Mouse (Mus musculus) heart, adult 18-20 months (tissue): ENCODE data around the gene Ugt1a8. TPM values are rescaled to one million over a fixed set of nuclear protein-coding genes. Genes with fewer than 3 reads are reported as not detected.
A peak's percentile ranks its signal among the peaks of the same experiment; 100 is the strongest.

Experiments used
- DNase-seq, 2 experiments: peaks; one replicate each; pipeline ENCODE4 v3.0.0; 2021 to 2022; ENCODE audit warnings: mixed read lengths in 1 of 2
- total RNA-seq, 2 experiments: library from RNA; stranded (reverse); gene quantifications; 2 replicates each; pipeline ENCODE4 v1.2.3; 2021

Ugt1a8 gene
- total RNA-seq, 2 experiments from 2014 or later: not detected

DNA sequence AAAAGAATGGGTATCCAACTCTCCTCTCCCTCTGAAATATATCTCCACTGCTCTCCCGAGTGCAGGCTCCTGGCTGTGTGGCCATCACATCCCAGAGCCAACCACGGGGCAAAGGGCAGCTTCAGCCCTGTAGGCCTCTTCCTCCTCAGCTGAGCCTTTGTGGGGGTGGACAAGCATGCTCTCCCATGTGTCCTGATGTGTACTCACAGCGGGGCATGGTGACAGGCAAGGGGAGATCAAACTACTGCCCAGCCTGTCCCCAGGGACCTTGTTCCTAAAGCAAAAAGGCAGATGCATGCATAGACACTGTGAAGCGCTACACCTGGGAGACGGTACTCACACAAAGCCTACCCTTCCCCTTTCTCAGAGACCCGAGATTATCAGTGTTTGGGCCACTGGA, 172.5 kb downstream of the Ugt1a8 start:
- peak in 1 of 2 experiments; percentile 58 for DNase-seq

DNA sequence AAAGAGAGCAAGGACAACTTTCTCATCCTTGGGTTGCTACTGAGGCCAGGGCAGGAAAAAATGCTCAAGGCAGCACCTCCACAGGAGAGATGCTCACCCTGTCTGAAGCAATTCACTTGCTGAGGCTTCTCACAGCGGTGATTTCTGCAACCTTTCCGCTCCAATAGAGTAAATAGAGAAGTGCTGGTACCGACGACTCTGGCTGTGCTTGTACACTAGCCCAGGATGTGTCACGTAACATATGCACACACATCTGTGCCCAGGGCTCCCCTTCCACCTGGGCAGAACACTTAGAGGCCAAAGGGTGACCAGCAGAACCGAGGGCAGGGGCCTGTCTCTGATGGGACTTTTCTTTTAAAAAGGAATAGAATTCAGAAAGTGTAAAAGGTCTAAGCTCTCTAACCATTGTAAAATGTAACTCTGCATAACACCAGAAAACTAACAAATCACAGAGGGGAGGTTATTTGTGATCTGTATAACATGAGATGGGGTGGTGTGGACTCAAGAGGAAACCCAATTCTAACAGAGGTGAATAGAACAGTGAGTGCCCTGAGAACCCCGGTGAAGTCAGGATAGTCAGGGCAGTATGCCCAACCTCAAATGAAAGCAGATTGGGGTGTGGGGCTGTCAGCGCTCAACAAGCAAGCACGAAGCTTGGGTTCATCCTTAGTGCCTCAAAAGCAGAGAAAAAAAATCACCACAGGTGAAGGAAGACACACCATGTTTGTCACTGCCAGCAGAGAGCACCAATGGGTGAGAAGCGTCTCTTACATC, 173.2 kb downstream of the Ugt1a8 start:
- no peak for DNase-seq

DNA sequence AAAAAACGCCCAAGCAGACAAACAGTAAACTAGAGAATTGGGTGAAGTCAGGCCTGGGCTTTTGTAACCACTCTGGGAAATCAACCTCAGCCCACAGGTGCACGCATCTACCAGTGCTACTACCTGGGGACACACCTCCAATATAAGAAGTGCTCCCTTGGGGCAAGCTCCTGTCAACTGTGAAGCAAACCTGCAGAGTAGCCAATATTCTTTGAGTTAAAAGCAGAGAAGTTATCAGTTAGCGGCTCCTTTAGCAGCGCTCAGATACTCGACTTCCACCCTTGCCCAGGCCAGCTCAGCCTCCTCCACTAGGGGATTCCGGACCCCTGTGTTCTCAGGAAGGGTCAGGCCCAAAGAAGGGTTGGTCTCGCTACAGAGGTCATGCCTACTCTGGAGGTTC, 174.1 kb downstream of the Ugt1a8 start:
- no peak for DNase-seq

DNA sequence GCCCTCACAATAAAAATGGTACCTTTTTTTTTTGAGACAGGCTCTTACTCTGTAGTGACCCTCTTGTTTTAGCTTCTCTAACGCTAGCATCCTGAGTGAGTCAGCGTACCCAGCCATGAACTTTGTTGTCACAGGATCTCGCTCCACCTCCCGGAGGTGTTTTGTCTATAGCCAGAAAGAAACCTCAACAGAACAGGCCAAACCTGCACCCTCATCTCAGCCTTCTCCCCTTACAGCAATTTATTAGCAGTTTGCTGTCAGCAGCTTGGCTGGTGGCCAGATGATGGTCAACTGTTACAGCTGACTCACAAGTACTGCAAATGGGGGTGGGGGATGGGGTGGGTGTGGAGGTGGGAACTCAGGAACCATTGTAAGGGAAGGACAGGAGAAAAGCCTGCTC, 174.6 kb downstream of the Ugt1a8 start:
- no peak for DNase-seq

DNA sequence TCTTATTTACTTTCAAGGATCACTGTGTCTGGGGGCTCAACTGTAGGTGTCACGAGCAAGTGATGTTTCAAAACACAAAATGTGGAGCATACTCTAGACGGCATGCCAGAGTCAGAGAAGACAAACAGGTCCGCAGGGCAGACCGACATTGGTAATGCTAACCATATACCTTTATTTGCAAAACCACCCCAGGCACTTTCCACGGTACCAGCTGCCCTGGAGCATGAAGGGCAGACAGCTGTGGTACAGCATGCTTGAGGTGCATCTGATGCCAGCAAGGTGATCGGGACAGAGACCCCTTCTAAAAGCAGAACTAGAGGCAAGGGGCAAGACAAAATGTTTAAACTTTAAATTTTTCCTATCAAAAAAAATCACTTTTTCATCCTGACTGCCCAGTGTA, 175.3 kb downstream of the Ugt1a8 start:
- DNase-seq: no peak

DNA sequence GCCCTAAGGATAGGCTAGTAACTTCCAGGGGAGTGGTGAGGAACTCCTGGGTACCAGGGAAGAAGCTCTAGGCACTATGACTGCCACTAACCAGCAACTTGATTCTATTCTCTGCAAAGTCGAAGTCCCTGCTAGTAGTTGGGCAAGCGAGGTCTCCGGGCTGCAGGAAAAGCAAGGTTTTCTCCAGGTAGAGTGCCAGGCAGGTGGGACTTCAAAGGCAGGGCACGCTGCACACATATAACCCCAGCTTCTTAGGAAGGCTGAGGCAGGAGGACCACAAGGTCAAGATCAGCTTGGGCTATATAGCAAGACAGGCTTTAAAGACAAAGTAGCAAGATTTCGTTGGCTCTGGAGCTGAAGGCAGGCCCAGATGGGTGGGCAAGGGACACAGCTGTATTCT, 176.2 kb downstream of the Ugt1a8 start:
- DNase-seq: no peak

DNA sequence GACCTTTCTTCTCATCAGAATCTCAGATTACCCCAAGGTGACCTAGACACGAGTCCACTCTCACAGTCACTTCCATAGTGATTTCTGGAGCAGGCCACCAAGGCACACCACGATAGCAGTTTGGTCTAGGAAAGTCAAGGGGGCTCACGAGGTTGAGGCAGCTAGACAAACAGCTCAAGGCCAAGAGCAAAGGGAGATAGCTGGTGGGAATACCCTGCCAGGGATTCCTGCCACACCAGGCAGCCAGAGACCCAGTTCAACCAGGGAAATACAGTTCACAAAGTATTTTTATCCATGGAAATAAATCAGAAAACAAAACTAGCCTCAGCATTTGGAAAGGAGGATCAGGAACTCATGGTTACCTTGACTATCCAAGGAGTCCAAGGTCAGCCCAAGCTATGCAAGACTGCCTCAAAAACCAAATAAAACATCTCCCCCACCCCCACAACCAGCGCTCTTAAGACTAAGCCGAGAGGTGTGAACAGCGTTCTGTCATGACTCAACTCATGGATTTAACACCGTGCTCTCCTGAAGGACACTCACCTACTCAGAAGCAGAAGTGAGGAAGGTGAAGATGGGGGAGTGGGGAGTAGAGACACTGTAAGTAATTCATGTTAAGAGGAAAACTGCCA, 176.7 kb downstream of the Ugt1a8 start:
- DNase-seq: no peak

DNA sequence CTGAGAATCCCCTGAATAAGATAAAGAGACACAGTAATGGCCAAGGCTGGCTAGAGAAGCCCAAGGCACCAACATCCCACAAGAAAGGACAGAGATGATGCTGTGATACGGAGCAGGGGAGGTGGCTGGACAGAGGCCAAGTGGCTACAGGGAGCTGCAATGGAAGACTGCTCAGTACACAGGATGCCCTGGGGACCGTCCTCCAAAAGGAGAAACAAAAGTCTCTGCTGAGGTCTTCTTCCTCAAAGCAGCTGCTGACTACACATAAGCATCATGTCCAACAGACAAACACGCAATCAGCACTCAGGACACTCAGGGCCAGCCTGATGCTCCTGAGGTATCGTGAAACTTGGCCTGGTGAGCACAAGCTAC, 177.2 kb downstream of the Ugt1a8 start:
- DNase-seq: no peak

DNA sequence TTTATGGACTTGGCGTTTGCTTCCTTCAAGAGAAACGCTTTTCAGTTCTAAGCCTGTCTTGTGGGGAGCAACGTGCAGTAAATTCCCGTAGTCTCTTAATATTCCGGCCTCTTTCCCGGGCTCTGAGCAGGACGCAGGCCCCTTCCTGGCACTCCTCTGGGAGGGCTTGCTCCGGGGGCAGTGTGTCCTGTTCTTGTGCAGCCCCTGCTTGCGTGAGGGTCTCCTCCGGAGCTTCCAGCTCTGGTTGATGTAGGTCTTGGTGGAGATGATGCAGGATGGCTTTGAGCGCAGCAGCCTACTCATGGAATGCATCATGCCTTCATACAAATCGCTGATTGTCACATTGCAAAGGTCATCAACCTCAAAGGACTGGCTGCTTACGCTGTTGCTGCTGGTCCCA, 178.5 kb downstream of the Ugt1a8 start:
- DNase-seq: no peak

DNA sequence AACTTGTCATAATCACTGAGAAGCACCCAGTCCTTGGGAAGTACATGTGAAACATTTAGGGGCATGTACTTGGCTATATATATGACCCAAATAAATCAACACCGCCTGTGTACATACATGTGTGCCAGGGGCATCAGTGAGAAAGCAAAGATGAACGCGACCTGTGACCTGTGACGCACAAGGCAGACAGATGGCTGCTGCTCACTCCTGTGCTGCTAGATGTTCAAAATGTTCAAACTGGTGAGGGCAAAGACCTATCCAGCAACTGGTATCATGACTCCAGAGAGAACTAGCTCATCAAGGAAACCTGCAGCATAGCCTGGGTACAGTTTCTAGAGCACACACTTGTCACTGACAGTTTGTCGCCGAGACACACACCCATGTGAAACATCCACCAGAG, 179.9 kb downstream of the Ugt1a8 start:
- DNase-seq: no peak

DNA sequence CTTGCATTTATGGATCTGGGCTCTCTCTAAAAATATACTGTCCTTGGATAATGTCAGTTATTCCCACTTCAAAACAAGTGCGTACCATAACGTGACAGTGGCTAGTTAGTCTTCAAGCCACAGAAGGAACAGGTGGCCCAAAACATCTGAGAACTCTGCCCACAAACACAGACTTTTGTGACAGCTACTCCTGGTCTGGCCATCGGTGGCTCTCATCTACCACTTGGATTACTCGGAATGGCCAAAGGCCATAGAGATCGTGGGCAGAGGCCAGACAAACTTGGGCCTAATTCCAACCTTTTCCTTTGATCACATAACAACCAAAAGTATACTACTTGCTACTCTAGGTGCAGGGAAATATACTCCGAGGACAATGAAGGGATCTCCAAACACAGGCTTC, 180.5 kb downstream of the Ugt1a8 start:
- no peak for DNase-seq

Other genes with a start within 250 kb of the Ugt1a8 start
- 10 to 100 TPM; 35.1 to 46.8 TPM for gene Dgkd, start 234.5 kb upstream of the Ugt1a8 start, total RNA-seq
- 10 to 100 TPM; 15.0 to 15.6 TPM for gene Usp40, start 79.3 kb upstream of the Ugt1a8 start, total RNA-seq
- gene Ugt1a10, start 32.4 kb upstream of the Ugt1a8 start, total RNA-seq: not detected
- gene Ugt1a9, start 17.0 kb upstream of the Ugt1a8 start, total RNA-seq: not detected
- 1 to 10 TPM; 1.2 to 1.3 TPM for gene Ugt1a7c, start 7.2 kb downstream of the Ugt1a8 start, total RNA-seq
- 1 to 10 TPM in 1 of 2 experiments, under 1 TPM in 1; 0.72 to 1.3 TPM for gene Ugt1a6b, start 15.4 kb downstream of the Ugt1a8 start, total RNA-seq
- 1 to 10 TPM; 3.3 TPM for gene Ugt1a6a, start 47.0 kb downstream of the Ugt1a8 start, total RNA-seq
- gene Ugt1a5, start 78.2 kb downstream of the Ugt1a8 start, total RNA-seq: under 1 TPM in 1 of 2 experiments, not detected in 1; 0.59 TPM
- not detected for gene Ugt1a2, start 112.8 kb downstream of the Ugt1a8 start, total RNA-seq
- under 1 TPM in 1 of 2 experiments, not detected in 1; 0.28 TPM for gene Dnajb3, start 118.0 kb downstream of the Ugt1a8 start, total RNA-seq
- gene Ugt1a1, start 124.1 kb downstream of the Ugt1a8 start, total RNA-seq: under 1 TPM in 1 of 2 experiments, not detected in 1; 0.20 TPM
- gene Mroh2a, start 139.2 kb downstream of the Ugt1a8 start, total RNA-seq: not detected
- 10 to 100 TPM; 10.6 to 11.0 TPM for gene Hjurp, start 189.8 kb downstream of the Ugt1a8 start, total RNA-seq
- gene Trpm8, start 189.8 kb downstream of the Ugt1a8 start, total RNA-seq: not detected